Mouse (Mus musculus): ENCODE results near the gene Cep83.

The Cep83 gene

DNA sequence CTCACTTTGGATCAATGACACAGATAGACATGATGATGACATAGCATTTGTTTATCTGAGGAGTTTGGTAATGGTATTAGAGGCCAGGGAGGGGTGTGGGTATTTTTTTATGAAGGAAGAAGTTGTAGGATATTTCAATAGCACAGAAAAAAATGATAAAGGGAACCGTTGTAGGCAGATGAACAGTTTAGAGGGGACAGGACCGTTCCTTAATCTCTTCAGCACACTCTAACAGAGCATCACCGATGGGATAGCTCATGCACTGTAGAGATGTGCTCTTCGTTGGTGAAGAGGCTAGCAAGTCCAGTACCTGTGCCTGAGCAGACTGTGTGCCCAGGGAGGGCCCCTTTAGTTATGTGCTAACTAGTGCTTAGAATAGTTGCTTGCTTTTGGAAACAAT lies 90.9 kb downstream of the Cep83 start:
- in situ Hi-C loops (cut with MboI, MseI), result loop anchor here (10.0 kb wide), 1 partner anchor 815 kb away; no protein-coding TSS in a partner anchor

DNA sequence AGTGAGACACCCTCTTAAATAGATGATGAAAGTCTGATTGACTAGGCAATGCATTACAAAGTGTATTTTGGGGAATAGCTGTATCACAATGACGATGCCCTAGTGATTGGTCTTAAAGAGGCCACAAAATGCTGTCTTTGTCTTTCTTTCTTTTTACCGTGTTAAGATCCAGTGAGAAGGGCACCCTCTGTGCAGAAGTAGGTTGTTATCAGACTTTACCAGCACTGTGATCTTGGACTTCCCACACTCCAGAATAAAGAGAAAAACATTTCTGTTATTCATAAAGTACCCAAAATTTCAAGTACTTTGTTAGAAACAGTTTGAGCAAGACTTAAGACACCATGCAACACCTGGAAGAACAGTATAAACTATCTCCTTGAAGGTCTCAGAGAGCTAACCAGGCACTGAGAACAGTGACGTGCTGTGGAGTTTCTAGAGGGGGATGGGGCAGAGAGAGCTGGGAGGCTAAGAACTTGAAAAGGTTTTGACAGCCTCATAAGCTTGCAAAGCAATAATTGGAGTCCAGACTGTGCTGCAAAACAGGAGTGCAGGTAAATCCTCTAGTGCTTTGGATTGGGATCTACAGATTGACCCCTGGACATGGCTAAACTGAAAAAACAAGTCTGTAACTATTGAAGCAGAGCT lies 92.3 kb downstream of the Cep83 start:
- in situ Hi-C loops (cut with MboI, MseI), result no loop called here

DNA sequence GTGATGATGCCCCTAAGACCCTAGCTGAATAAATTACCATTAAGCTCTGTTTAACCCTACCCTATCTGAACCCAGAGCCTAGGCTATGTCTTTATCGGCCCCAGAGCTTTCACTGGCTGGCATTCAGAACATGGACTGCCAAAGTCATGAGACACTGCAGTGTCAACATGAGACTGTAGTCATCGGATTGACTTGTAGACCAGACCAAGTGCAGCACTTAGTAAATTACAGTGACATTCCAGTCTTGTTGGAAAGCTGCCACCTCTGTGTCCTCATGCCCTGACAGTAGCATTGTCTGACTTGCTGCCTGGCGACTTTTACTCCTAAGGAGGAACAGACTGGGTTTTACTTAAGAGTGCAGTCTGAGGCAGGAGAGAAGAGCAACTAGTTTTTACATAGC lies 100.8 kb downstream of the Cep83 start:
- in situ Hi-C loops (cut with MboI, MseI), result no loop called here

DNA sequence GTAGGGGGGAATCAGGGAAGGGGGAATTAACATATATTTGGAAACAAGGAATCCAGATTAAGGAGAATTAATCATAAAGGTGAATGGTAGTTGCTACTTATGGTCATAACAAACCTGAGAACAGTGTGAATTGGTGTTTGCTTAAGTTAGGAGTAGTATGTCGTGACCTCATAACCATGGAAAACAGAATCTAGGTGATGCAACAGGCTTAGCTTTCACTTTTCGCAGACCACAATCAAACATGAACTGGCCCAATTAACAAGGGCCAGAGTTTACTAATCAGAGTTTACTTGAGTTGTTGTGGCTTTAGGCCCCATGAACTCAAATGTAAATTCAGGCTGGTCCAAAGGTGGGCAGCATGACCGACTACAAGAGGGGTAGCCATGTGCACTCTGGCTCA lies 105.5 kb downstream of the Cep83 start:
- in situ Hi-C loops (cut with MboI, MseI), result no loop called here

DNA sequence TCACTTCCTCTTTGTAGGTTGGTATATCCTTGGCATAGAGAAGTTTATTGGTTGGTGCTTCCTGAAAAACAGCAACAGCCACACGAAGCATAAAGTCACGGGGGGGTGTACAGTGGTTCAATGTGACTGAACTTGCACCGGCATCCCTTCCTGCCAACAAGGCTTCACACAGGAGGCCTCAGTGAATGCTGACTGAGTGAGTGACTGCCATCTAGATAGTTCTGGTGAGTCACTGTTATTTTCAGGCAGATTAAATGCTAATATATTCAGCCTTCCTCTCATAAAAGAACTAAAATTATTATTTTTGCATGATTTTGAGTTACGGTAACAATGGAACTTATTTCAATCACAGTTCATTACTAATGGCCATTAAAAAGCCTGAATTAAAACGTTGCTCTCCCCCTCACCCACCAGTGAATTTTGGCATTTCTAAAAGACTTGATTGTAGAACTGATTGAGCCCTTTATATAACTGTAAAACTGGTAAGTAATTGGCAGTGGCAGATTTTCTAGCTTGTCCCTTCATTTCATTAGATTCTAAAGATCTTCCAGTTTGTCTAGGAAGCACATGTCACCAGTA lies 106.3 kb downstream of the Cep83 start:
- in situ Hi-C loops (cut with MboI, MseI), result no loop called here

DNA sequence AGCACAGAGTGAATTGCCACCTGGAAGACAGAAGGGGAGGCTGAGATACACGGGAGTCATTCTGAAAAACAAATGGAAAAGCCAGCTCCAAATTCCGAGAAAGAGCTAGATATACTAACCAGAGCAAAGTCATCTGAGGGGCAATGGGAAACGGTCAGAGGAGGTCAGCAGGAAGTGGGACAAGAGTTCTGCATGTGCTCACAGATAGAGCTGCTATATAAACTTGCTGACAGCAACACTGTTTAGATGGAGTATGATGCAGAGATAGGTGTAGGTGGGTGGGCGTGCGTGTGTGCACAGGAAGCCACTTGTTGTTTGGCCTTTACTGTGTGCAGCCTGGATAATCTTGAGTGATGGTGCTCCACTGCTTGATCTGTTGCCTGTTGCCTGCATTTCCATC lies 109.7 kb downstream of the Cep83 start:
- in situ Hi-C loops (cut with MboI, MseI), result no loop called here

DNA sequence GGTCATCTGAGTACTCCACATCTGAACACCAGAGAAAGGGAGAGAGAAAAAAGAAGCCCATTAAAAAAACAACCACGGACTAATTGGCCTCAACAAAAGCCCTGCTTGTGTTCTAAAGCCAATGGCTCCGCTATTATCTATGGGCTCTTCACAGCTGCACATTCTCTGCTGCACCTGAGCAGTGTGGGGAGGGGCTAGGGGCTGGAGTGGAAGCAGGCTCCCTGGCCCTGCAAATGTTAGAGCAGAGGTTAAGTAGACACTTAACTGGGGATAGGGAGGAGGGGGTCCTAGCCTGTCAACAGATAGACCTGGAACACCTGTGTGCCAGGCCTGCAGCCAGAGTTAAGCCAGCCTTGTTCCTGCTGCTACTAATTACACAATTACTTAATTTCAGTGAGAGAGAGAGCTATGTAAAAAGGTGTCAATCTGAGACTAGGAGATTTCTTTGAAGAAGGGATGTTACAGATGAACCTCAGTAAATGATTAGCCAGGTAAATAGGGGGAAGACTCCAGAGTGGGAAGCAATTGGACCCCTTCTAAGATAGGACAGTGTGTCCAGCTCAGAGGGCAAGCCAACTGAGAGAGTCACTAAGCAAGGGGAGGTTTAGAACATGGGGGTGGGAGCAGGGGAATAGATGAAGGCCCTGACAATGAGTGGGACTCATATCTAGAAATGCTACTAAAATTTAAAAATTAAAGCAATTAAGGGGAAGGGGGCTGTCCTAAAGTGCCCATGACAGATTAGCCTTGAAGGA lies 111.2 kb downstream of the Cep83 start:
- in situ Hi-C loops (cut with MboI, MseI), result loop anchor here (10.0 kb wide), 1 partner anchor 1705 kb away; no protein-coding TSS in a partner anchor

DNA sequence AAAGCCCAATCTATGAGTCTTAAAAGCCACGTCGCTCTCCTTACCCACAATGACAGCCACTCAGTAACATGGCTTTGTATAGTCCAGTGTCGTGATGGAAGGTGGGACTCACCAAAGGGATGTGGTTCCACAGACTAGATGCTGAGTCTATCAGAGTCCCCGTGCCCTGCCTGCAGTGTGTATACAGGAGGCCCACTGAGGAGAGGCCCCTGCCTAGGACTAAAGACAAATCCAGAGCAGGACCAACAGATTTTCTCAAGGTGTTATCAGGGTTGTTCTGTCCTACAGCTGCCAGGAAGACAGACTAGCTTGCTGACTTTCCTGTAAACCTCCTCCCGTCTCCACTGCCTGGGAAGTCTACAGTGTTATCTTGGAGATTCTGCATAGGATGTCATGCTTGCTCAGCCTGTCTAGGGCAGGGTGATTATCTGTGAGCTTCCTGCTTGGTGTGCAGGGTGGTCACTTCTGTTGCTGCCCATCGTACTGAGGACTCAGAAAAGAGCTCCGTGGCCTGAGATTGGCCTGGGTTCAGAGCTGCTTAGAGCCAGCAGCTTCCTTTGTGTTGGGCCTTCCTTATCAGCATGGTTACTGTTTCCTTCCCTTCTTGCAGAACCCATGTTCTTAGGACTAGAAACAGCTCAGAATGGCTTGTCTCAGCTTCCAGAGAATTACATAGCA lies 112.4 kb downstream of the Cep83 start:
- in situ Hi-C loops (cut with MboI, MseI), result loop anchor here (10.0 kb wide), 1 partner anchor 1704 kb away; no protein-coding TSS in a partner anchor

DNA sequence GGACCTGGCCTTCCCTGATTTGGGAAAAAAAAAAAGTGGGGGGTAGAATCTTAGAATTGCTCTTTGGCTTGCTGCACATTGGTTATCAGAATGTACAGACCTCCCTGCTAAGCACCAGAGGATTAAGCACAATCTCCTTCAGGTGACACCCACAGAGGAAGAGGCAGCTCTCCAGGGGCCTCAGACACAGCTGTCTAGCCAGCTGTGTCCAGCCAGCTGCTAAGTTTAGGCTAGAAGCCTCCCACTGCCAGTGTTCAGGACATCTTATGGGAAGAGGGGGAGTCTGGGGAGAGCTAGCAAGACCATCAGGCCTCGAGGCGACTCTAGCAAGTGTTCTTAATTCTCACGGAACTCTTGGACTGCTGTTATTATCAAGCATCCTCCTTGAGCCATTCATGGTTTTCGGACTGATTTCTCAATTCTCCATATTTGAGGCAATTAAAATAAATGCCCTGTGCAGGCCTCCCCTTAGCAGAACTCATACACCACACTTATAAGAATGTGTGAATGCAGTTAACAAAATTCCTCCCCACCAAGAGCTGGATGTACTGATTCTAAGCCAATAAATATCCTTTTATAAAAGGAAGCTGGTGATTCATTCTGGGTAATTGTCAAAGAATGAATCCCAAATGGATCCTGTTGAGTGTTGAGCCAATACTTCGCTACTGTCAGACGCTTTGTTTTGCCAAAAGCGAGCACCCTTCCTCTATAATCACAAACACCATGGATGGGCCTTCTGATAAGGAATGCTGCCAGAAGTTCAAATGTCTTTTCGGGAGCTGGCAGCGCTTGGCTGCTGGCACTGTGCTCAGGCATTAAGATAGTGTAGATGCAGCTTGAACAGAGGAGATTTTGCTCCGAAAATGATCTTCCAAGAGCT lies 115.8 kb downstream of the Cep83 start:
- in situ Hi-C loops (cut with MboI, MseI), result loop anchor here (10.0 kb wide), 1 partner anchor 1701 kb away; no protein-coding TSS in a partner anchor

DNA sequence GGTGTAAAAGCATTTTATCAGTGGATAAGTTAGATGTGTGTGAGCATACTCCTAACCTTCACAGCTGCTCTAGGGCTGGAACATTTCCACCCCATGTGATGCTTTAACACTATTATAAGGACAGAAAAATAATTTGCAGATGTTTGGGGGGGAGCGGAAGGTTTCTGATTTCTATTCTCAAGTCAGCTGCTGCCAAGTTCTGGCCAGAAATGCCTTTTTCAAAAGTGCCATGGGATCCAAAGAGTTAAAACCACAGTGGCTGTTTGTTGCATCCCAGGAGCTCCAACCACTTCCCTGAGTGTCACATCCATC lies 116.4 kb downstream of the Cep83 start:
- in situ Hi-C loops (cut with MboI, MseI), result loop anchor here (10.0 kb wide), 1 partner anchor 1700 kb away; no protein-coding TSS in a partner anchor

DNA sequence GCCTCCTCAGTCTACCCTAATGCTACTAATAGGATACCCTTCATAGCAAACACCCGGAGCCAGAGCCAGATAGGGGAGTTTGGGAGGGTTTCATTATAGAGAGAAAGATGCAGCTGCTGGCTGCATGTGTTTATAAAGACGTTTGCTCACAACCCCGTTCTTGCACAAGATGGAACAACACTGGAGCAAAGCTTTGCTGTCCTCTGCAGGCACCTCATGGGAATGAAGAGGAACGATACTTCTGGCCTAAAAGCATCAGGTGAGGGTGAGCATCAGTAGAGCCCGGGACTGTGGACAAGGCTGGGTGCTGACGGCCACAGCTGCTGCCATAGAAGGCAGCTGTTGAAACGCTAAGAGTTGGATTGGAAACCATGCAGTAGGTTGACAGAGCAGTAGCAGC lies 118.9 kb downstream of the Cep83 start:
- in situ Hi-C loops (cut with MboI, MseI), result loop anchor here (10.0 kb wide), 1 partner anchor 1697 kb away; no protein-coding TSS in a partner anchor

DNA sequence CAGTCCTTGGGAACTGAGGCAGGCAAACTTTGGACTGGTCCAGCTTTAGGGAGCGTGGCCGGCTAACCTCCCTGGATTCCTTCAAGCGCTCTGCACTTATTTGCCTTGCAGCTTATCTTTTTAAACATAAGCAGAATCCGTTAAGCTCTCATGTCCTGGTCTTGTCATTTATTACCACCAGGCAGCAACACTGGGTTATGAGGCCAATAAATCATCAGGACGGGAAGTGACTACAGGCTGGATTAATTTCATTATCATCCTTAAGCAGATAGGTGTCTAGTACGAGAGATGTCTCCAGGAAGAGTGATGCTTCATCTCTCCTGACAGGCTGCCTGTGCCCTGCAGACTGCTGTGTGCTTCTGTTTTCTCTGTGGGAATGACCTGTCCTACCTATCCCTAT lies 119.8 kb downstream of the Cep83 start:
- in situ Hi-C loops (cut with MboI, MseI), result loop anchor here (10.0 kb wide), 1 partner anchor 1697 kb away; no protein-coding TSS in a partner anchor

DNA sequence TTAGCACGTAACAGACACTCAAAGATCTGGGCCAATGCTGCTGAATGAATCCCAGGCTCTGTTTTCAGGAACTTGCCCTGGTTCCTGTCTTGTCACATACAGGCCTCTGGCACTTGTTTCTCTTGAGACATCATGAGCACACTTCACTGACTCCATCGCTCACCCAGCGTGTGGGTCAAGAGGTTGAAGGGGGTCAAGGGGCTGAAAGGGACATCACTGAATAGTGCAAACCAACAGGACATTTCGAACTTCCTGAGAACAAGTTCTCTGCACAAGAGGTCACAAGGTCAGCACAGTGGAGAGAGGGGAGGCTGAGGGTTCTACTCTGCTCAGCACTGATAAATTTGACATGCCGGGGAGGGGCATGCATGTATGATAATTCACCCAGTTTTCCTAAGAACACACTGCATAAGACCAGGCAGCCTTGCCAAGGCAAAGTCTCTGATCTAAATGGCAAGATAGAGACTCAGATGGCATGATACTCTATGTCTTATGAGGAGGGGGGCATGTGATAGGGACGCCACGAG lies 121.6 kb downstream of the Cep83 start:
- in situ Hi-C loops (cut with MboI, MseI), result loop anchor here (10.0 kb wide), 1 partner anchor 1695 kb away; no protein-coding TSS in a partner anchor

DNA sequence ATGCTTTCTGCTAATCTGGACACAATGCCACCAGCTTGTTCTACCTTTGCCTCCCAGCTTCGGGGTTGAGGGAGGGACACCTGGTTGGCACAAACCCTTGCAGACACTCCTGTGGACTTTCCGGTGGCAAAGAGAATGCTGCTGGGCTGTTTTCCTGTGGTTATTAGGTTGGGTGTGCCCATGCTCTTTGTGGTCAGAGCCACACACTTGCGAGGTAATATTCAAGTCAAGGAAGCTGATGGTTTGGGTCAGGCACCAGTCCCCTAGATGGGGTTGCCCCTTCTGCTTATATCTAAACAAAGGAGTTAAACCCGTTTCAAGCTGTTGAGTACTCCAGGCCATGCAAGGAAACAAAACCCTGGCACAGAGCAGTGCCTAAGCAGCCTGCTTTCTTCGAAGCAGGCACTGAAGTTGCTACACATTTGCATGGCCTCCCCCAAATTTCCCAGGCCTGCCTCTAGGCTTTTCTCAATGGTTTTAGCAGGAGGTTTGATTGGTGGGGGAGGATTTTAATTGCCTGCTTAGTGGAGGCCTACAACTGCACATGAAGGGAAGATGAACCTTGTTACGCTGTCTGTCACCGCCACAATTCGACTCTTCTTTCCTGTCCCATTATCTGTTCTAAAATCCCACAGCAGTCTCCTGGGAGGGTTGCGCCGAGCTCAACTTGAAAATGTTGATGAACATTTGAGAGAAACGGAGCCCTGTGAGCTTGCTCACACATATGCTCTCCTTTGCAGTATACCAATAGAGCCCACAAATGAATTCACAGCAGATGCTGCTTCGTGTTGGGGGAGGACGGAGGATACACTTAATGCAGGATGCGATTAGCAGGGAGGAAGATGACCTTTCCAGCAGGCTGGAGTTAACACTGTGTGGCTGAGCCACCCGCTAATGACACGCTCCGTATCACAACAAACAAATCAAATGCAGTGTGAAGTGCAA lies 123.7 kb downstream of the Cep83 start:
- in situ Hi-C loops (cut with MboI, MseI), result no loop called here

DNA sequence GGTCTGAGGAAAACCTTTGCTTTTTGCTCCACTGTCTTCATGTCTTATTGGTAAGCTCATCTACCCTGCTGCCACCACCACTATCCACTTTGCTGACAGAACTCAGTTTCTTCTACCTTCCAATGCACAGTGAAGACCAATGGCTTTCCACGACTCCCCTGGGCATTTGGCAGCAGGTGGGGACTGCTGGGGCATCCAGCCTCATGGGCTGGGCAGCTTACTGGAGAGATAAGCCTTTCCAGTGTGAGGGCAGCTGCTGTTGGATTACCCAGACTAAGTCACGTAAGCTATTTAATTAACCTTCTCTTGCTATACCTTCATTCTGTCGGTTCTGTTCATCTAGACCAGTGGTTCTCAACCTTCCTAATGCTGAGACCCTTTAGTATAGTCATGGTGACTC lies 129.7 kb downstream of the Cep83 start:
- in situ Hi-C loops (cut with MboI, MseI), result no loop called here

DNA sequence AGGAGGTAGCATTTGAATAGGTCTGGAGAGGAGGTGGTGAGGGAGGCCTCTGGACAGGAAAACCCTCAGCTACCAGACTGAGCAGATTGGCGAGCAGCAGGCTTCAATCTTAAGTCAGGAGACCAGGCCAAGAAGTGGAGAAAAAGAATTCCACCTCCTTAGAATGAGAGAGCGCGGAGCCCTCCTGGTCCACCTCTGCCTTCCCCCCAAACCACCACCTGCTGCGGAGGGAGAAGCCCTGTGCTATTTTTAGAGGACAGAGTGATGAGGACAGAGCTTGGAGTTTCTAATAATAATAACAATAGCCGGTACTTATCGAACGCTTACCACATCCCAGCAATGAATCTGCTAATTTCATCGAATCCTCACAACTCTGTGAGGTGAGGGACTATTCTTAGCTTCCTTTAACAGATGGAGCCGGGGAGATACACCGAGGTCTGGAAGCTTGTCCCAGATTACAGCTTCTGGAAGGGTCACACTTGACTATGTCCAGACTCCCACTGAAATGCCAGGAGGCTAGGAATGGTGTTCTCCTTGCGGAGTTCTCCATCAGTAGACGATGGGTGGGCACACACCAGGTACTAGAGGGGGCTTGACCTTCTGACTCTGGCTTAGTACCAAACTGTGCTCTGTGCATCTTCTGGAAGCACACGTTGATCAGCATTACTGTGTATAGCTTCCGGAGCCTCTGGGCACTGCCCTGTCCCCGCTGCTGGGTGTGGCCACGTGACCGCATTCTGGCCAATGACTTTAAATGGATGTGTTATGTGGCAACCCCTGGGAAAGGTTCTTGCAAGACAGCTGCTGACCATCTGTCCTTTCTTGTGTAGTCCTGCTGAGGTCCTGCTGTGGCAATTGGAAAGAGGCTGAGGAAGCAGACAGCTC lies 130.6 kb downstream of the Cep83 start:
- in situ Hi-C loops (cut with MboI, MseI), result no loop called here

DNA sequence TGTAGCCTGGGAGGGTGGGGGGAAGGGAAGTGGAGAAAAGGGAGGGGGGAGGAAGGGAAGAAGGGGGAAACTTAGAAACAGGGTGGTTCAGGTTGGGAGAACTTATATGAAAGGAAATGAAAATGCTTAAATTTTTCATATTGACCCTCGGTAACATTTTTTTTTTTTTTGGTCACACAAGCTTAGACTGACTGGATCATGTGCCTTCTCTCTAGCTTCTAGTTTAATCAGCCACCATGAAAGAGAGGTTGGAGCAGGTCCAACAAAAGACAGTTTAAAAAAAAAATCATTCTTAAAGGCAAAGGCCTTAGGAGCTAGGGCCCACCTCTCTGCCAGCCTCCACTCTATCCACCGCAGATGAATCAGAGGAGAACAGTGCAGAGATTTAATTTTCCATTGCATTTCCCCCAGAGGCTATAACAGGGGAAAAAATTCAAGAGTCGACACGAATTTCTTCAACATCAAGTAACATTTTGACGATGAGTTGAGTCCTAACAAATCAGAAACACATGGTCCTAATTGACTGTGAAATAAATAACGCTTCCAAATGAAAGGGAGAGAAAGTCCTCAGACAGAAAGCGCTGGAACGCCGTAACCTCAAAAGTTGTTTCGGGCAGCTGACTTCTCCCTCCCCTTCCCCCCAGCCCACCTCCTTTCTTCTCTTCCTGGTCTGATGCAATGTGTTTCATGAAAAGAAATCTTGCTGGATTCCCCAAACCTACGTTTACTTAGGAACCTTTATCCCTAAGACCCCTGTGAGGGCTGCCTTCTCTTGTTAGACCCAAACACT lies 135.7 kb downstream of the Cep83 start:
- in situ Hi-C loops (cut with MboI, MseI), result no loop called here

DNA sequence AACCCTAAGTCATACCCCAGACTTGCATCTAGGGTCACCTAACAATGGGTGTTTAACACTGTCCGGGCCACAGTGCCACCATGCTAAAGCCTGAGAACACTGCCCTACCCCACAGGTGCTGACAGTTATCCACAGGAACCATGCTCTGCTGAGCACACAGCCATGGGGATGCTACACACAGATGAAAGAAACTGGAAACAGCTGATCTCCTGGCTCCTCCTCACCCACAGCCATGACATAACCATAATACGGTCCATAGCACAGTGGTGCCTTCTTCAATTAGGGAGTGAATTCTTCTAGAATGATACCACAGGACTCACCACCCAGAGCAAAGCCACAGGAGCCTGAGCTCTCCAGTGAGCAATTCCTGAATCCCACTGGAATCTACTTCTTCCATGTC lies 137.5 kb downstream of the Cep83 start:
- in situ Hi-C loops (cut with MboI, MseI), result no loop called here
